Mouse (Mus musculus) G1E (cell line): ENCODE measurements around the gene Zdhhc3. TPM values are rescaled to one million over a fixed set of nuclear protein-coding genes. Genes with fewer than 3 reads are reported as not detected.

Source experiments
- ATAC-seq: 2 replicates; pipeline ENCODE4 v1.8.0; 2016; ENCODE audit warnings: mild to moderate bottlenecking; ENCODE audit not compliant: insufficient number of reproducible peaks, poor library complexity, low FRiP score, severe bottlenecking; ENCODE audit errors: extremely low read depth
- DNase-seq: peaks from one replicate; pipeline ENCODE4 v3.0.0; 2012; ENCODE audit warnings: low spot score
- H3K27me3 ChIP-seq: 2 replicates; pipeline ENCODE4 v1.6.1; 2012; ENCODE audit warnings: mild to moderate bottlenecking, low read length, inconsistent platforms; ENCODE audit not compliant: insufficient read depth
- H3K36me3 ChIP-seq: replicated peaks from 2 replicates; pipeline ENCODE3; 2012; ENCODE audit warnings: mild to moderate bottlenecking, inconsistent platforms
- H3K4me1 ChIP-seq: 2 replicates; pipeline ENCODE4 v1.6.1; 2012; ENCODE audit warnings: low read depth, low read length, inconsistent platforms, mixed read lengths; ENCODE audit not compliant: insufficient read depth
- H3K4me3 ChIP-seq: 2 replicates; pipeline ENCODE4 v1.5.1; 2012; ENCODE audit warnings: low read depth, mild to moderate bottlenecking, inconsistent platforms, low read length, moderate library complexity, mixed read lengths
- H3K9me3 ChIP-seq: replicated peaks from 2 replicates; pipeline ENCODE4 v1.6.1; 2012; ENCODE audit warnings: inconsistent platforms
- CTCF ChIP-seq: IDR thresholded peaks from 2 replicates; pipeline ENCODE4 v1.5.1; 2012; ENCODE audit warnings: low read depth, low read length, inconsistent platforms, mixed read lengths
- GATA1 ChIP-seq: IDR thresholded peaks from 2 replicates; pipeline ENCODE4 v1.6.1; 2012; ENCODE audit warnings: borderline replicate concordance, low read length, inconsistent platforms, mixed read lengths
- GATA2 ChIP-seq: IDR thresholded peaks from 2 replicates; pipeline ENCODE4 v1.6.1; 2012; ENCODE audit warnings: low read depth, low read length, inconsistent platforms, borderline replicate concordance
- POLR2AphosphoS5 ChIP-seq: IDR thresholded peaks from 2 replicates; pipeline ENCODE4 v1.6.1; 2012; ENCODE audit warnings: low read depth, low read length, inconsistent platforms; ENCODE audit not compliant: insufficient replicate concordance
- TAL1 ChIP-seq: conservative IDR thresholded peaks from 2 replicates; pipeline ENCODE4 v1.6.1; 2012; ENCODE audit warnings: low read depth, low read length, inconsistent platforms, mixed read lengths
- polyA plus RNA-seq: library from polyadenylated mRNA; stranded (reverse); fragments of >175 nt; gene quantifications from 2 replicates; pipeline ENCODE4 v1.2.3, GENCODE M21; 2012
- total RNA-seq, 2 experiments: library from RNA; stranded (forward) in 1 of 2; stranded (reverse) in 1 of 2; fragments of 200-1000 nt in 1 of 2; fragments of >200 nt in 1 of 2; fragmentation: Nextera tagmentation in 1 of 2; gene quantifications; 2 replicates each; pipeline ENCODE4 v1.2.3; 2014 to 2017

Zdhhc3 gene
- total and polyA plus RNA-seq, 3 experiments, result 34.3 to 91.1 (median 55.5) TPM

DNA sequence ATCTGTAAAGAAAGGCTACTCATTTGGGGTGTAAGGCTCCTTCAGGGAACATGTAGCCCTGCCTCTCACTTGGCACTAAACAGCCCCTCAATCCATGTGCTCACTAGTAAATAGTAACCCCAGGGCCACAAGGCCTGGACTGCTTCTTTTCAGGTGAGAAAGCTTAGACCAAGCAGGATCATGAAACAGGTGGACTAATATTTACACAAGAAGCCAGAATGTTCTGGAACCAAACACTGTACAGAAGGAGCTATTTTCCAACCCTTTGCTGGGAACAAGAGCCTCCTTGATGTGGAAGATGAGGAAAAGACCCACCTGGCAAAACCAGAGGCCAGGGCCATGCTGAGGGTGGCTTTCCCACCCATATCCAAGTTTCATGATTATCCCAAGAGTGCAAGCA lies 9.6 kb downstream of the Zdhhc3 start:
- H3K36me3 ChIP-seq, result peaks cover 91% of the 10 kb centered on the region
- H3K4me1 ChIP-seq, result peaks cover 10% of the 10 kb centered on the region
- H3K4me3 ChIP-seq, result no peak overlapping the region
- no peaks in the 10 kb centered on the region for H3K9me3 ChIP-seq
- TF ChIP-seq TAL1 (no peak), CTCF (no peak), GATA2 (no peak), GATA1 (no peak), POLR2AphosphoS5 (no peak)
- H3K27me3 ChIP-seq, result no peaks in the 10 kb centered on the region
- ATAC-seq (no peak), DNase-seq (no peak)

DNA sequence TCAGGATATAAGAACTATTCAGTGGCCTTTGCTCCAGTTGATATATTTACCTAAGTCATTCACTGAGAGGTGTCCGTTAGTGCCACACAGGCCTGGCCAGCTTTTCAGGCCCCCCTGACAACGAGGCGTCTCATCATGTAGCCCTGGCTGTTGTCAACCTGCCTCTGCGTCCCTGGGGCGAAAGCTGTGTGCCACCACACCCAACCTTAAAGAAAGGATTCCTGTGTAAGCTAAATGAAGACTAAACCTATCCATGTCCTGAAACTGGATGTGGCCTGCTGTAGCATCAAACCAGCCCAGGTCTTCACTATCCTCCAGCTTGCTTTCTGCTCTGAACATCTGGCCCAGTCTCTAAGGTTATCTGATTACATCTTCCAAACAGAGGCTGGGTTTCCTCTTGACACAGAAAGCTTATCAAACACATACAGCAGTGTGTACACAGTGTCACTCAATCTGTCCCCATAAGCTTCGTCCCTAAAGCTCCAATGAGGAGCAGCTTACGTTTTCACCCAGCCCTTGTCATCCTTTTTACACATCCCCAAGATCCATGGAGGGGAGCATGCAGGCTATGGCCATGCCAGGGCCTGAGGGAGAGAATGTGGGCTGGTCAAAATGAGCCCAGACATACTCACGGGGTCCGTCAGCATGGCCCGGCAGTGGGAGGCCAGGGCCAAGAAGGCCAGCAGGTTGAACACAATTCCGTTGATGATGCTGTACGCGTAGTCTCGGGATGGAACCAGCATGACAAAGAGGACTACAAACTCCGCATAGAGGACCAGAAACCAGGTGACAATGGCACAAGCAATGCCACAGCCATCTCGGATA lies 13.2 kb downstream of the Zdhhc3 start:
- Histone ChIP-seq H3K4me3 (no peak overlapping the region), H3K36me3 (peaks cover 99% of the 10 kb centered on the region), H3K9me3 (no peaks in the 10 kb centered on the region), H3K27me3 (no peaks in the 10 kb centered on the region), H3K4me1 (peaks cover 8% of the 10 kb centered on the region)
- ATAC-seq (peak; percentile 15; the same call in 1 of the 2 replicates), DNase-seq (no peak)
- TF ChIP-seq GATA2 (no peak), GATA1 (no peak), TAL1 (no peak), POLR2AphosphoS5 (no peak), CTCF (no peak)

DNA sequence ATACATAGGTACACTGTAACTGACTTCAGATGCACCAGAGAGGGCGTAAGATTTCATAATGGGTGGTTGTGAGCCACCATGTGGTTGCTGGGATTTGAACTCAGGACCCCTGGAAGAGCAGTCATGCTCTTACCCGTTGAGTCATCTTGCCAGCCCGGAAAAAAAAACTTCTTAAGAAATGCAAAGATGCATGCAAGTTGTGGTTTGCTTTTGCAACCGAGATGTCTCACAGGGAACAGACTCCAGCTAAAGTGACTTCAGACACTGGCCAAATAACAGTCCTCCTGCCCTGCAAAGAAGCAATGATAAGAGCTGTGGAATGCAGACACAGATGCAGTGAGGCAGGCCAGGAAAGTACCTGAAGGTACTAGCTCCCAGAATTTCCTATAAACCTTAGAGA lies 22.2 kb downstream of the Zdhhc3 start:
- H3K4me1 ChIP-seq, result no peaks in the 10 kb centered on the region; the same call in 1 of the 2 replicates
- ATAC-seq (no peak), DNase-seq (no peak)
- TF ChIP-seq POLR2AphosphoS5 (no peak), GATA2 (no peak), CTCF (no peak), TAL1 (no peak), GATA1 (no peak)
- no peaks in the 10 kb centered on the region for H3K27me3 ChIP-seq
- no peak overlapping the region for H3K4me3 ChIP-seq
- peaks cover 94% of the 10 kb centered on the region for H3K36me3 ChIP-seq
- H3K9me3 ChIP-seq, result no peaks in the 10 kb centered on the region

GRCm38 (mm10) chr9:123087558-123087957 lies 25.4 kb downstream of the Zdhhc3 start:
- no peak for DNase-seq

DNA sequence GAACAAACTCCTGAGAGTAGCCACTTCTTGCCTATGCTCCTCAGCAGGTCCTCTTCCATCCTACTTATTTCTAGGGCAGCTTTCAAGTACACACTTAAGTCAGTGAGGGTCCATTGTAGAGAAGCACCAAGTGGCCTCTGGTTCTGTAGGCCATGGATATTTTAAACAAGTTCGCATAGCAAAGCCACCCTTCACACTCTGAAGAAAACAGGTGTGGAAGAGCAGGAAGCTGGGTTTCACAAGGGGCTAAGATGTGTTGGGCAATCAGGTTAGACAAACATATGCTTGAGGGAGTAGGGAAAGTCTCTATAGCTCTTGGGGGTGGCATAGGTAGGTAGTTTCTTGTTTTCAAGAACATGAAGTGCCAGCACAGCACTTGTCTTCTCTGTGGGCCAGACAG lies 27.6 kb downstream of the Zdhhc3 start:
- ATAC-seq (no peak), DNase-seq (no peak)
- H3K9me3 ChIP-seq, result no peaks in the 10 kb centered on the region
- TF ChIP-seq TAL1 (no peak), GATA2 (no peak), CTCF (no peak), POLR2AphosphoS5 (no peak), GATA1 (no peak)
- H3K4me1 ChIP-seq, result no peaks in the 10 kb centered on the region; the same call in 1 of the 2 replicates
- peaks cover 98% of the 10 kb centered on the region for H3K36me3 ChIP-seq
- no peaks in the 10 kb centered on the region for H3K27me3 ChIP-seq
- H3K4me3 ChIP-seq, result no peak overlapping the region

More at GRCm38 (mm10) chr9:123087558-123087957, 25.4 kb downstream of the Zdhhc3 start:
- Histone ChIP-seq H3K4me1 (no peaks in the 10 kb centered on the region; the same call in 1 of the 2 replicates), H3K4me3 (no peak overlapping the region), H3K9me3 (no peaks in the 10 kb centered on the region), H3K27me3 (no peaks in the 10 kb centered on the region), H3K36me3 (peaks cover 98% of the 10 kb centered on the region)
- no peak for ATAC-seq
- TF ChIP-seq TAL1, result no peak
- TF ChIP-seq GATA1, result no peak
- TF ChIP-seq CTCF, result no peak
- no peak for TF ChIP-seq POLR2AphosphoS5

- H3K4me1 ChIP-seq, result peaks cover 2% of the 10 kb centered on the region; the same call in 1 of the 2 replicates
- H3K27me3 ChIP-seq, result no peaks in the 10 kb centered on the region
- TF ChIP-seq GATA2, result no peak
- TF ChIP-seq TAL1, result no peak
- no peak for DNase-seq
- H3K9me3 ChIP-seq, result no peaks in the 10 kb centered on the region
- H3K4me3 ChIP-seq, result no peak overlapping the region
- no peak for ATAC-seq
- H3K36me3 ChIP-seq, result peaks cover 98% of the 10 kb centered on the region
Measured at GRCm38 (mm10) chr9:123080796-123081195, 32.2 kb downstream of the Zdhhc3 start.

DNA sequence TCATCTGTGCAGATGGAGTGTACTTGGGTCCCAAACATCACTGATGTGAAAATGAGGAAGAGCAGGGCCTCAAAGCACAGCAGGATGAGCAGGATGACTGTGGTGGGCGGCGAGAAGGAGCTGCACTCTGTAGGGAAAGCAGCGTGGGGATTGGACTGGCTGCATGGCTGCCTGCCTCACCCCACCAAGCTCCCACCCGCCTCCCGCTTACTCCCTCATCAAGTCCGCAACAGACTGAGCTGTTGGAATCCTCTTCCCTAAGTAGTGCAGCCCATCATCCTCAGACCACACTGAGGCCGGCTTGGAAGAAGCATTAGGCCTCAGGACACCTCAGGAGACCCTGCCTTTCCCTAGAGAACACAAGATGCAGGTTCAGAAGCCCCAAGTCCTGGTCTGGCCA lies 32.6 kb downstream of the Zdhhc3 start:
- H3K9me3 ChIP-seq, result no peaks in the 10 kb centered on the region
- H3K36me3 ChIP-seq, result peaks cover 98% of the 10 kb centered on the region
- H3K27me3 ChIP-seq, result no peaks in the 10 kb centered on the region
- no peak for TF ChIP-seq POLR2AphosphoS5
- no peak for TF ChIP-seq GATA1
- no peak for TF ChIP-seq CTCF
- no peak for TF ChIP-seq GATA2
- TF ChIP-seq TAL1, result no peak
- H3K4me1 ChIP-seq, result peaks cover 2% of the 10 kb centered on the region; the same call in 1 of the 2 replicates
- no peak overlapping the region for H3K4me3 ChIP-seq
- no peak for DNase-seq
- ATAC-seq, result no peak
